Mouse (Mus musculus): ENCODE measurements around the gene Pld3. TPM values are rescaled to one million over a fixed set of nuclear protein-coding genes. Genes with fewer than 3 reads are reported as not detected.

Gene Pld3
- polyA plus RNA-seq, 1 experiment from 2014 or later = 53.2 TPM

DNA sequence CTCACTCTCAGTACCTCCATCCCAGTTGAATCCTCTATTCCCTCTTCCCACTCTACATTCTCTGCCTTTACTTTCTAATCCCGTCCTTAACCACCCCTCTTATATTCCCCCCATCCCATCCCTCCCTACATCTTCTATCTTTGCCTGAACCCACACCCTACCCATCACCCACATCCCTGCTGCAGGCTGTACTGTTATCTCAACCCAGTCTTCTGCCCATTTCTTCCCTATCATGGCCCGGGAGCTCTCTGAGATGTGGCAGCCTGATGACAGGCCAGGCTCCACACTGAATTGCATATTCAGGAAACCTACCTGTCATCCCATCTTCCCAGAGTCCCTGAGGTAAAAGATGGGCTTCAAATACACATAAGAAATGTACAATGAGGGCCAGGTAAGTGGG lies 14.2 kb downstream of the Pld3 start:
- no peak for ATAC-seq (ENCODE audit: insufficient number of reproducible peaks, low FRiP score, low TSS enrichment, low read depth)
- no peak overlapping the region for H3K4me3 ChIP-seq (ENCODE audit: low read depth, low read length)
- no peaks in the 10 kb centered on the region for H3K4me1 ChIP-seq (ENCODE audit: control insufficient read depth, insufficient read depth, low read length)
- no peak for DNase-seq (ENCODE audit: low spot score)
- H3K36me3 ChIP-seq (ENCODE audit: control insufficient read depth, insufficient read depth, low read length) = peaks cover 3% of the 10 kb centered on the region; the same call in 1 of the 2 replicates
- no peaks in the 10 kb centered on the region for H3K9me3 ChIP-seq (ENCODE audit: control insufficient read depth, low read length)
- WGBS = 93% methylated on average over 2 of the region's 2 CpGs
- no peak overlapping the region for H3K27ac ChIP-seq (replicated peaks; ENCODE audit: low read depth, low read length)
- no peak overlapping the region for H3K4me2 ChIP-seq (ENCODE audit: low read depth, severe bottlenecking)
- no peak overlapping the region for H3K9ac ChIP-seq (ENCODE audit: low read length)
- H3K27me3 ChIP-seq (ENCODE audit: control insufficient read depth, insufficient read depth, low read length) = no peaks in the 10 kb centered on the region

DNA sequence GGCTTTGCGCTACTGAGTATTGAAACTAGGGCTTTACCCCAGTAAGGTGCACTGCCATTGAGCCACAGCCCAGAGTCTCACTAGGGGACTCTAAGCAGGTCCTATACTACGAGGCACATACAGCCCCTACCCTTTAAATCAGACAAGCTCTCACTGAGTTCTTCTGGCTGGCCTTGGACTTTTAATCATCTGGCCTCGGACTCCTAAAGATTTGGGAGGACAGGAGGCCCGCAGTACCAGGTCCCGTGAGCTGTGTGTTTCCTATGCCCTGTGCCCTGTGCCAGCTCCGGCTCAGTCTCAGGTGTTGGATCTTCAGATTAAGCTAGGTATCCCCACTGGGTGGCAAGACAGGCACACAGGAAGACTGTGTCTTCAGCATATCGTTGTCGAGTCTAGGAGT lies 15.0 kb downstream of the Pld3 start:
- Histone ChIP-seq H3K4me3 (ENCODE audit: low read depth, low read length) (no peak overlapping the region), H3K27me3 (ENCODE audit: control insufficient read depth, insufficient read depth, low read length) (no peaks in the 10 kb centered on the region), H3K4me1 (ENCODE audit: control insufficient read depth, insufficient read depth, low read length) (no peaks in the 10 kb centered on the region), H3K9me3 (ENCODE audit: control insufficient read depth, low read length) (no peaks in the 10 kb centered on the region), H3K9ac (ENCODE audit: low read length) (no peak overlapping the region), H3K27ac (replicated peaks; ENCODE audit: low read depth, low read length) (no peak overlapping the region), H3K36me3 (ENCODE audit: control insufficient read depth, insufficient read depth, low read length) (peaks cover 3% of the 10 kb centered on the region; the same call in 1 of the 2 replicates), H3K4me2 (ENCODE audit: low read depth, severe bottlenecking) (no peak overlapping the region)
- WGBS = 80% methylated on average over 8 of the region's 8 CpGs
- DNase-seq (ENCODE audit: low spot score) = no peak
- no peak for ATAC-seq (ENCODE audit: insufficient number of reproducible peaks, low FRiP score, low TSS enrichment, low read depth)

DNA sequence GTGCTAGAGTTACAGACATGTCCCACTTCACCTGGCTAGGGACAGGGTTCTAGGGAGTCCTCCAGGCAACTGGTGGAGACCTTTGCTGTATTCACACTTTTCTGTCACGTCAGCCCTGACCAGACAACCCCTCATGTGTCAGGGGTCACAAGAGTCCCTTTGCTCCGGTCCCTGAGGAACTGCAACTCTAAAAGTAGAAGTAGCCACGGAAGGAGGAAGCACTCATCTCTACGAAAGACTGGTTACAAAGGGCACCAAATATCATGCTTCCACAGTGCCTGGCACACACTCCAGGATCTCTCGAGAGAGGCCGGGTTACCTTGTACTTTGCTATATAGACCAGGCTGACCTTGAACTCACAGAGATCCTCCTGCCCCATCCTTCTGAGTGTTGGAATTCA lies 16.4 kb downstream of the Pld3 start:
- H3K27ac ChIP-seq (replicated peaks; ENCODE audit: low read depth, low read length) = no peak overlapping the region
- no peak overlapping the region for H3K4me2 ChIP-seq (ENCODE audit: low read depth, severe bottlenecking)
- peaks cover 3% of the 10 kb centered on the region; the same call in 1 of the 2 replicates for H3K36me3 ChIP-seq (ENCODE audit: control insufficient read depth, insufficient read depth, low read length)
- no peaks in the 10 kb centered on the region for H3K9me3 ChIP-seq (ENCODE audit: control insufficient read depth, low read length)
- H3K27me3 ChIP-seq (ENCODE audit: control insufficient read depth, insufficient read depth, low read length) = no peaks in the 10 kb centered on the region
- no peak overlapping the region for H3K9ac ChIP-seq (ENCODE audit: low read length)
- no peak for ATAC-seq (ENCODE audit: insufficient number of reproducible peaks, low FRiP score, low TSS enrichment, low read depth)
- DNase-seq (ENCODE audit: low spot score) = no peak
- 89% methylated on average over 6 of the region's 6 CpGs for WGBS
- no peak overlapping the region for H3K4me3 ChIP-seq (ENCODE audit: low read depth, low read length)
- H3K4me1 ChIP-seq (ENCODE audit: control insufficient read depth, insufficient read depth, low read length) = no peaks in the 10 kb centered on the region

DNA sequence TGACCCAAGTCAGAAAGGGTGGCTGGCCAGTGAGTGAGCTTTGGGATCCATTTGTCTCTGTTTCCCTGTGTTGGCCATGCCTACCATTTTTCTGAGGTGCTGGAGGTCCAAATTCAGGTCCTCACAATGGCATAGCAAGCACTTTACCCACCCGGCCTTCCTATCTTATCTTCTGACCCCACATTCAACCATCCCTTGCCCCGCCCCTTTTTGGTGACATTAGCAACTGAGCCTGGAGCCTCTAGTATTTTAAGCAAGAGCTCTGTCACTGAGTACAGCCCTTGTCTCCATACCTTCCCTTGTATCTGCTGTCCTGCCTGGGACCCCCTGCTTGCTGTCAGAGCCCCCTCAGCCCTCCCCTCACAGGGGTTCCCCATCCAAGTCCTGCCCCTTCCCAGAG lies 17.6 kb downstream of the Pld3 start:
- Histone ChIP-seq H3K4me1 (ENCODE audit: control insufficient read depth, insufficient read depth, low read length) (no peaks in the 10 kb centered on the region), H3K36me3 (ENCODE audit: control insufficient read depth, insufficient read depth, low read length) (peaks cover 3% of the 10 kb centered on the region; the same call in 1 of the 2 replicates), H3K27me3 (ENCODE audit: control insufficient read depth, insufficient read depth, low read length) (no peaks in the 10 kb centered on the region), H3K27ac (replicated peaks; ENCODE audit: low read depth, low read length) (no peak overlapping the region), H3K4me3 (ENCODE audit: low read depth, low read length) (no peak overlapping the region), H3K9me3 (ENCODE audit: control insufficient read depth, low read length) (no peaks in the 10 kb centered on the region), H3K4me2 (ENCODE audit: low read depth, severe bottlenecking) (no peak overlapping the region), H3K9ac (ENCODE audit: low read length) (no peak overlapping the region)
- ATAC-seq (ENCODE audit: insufficient number of reproducible peaks, low FRiP score, low TSS enrichment, low read depth) (no peak), DNase-seq (ENCODE audit: low spot score) (no peak)
- 72% methylated on average over 2 of the region's 2 CpGs for whole genome bisulfite sequencing

DNA sequence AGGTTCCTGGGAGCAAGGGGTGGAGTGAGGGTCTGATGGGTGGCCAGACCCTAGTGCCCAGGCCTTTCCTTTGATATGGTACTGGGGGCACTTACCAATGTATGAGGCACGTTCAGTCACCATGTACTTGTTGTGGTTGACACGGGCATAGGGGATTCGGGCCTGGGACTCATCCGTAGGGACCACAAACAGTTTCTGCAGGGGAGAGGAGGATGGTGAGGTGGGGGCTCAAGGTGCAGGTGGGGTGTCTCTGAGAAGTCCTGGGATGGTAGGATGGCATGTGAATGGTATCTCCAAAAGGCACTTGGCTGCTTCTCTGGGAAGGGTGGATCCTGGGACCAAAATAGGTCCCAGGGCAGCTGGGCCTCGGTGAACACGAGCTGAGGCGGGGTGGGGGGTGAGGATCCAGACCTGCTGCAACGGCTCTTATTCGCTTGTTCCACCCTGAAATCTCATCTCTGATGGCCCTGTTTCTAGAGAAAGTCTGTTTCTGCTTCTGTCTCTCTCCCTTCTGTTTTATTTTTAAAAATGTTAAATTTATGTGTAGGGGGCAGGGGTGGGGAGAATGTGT lies 20.5 kb downstream of the Pld3 start:
- Histone ChIP-seq H3K9me3 (ENCODE audit: control insufficient read depth, low read length) (no peaks in the 10 kb centered on the region), H3K4me1 (ENCODE audit: control insufficient read depth, insufficient read depth, low read length) (no peaks in the 10 kb centered on the region), H3K36me3 (ENCODE audit: control insufficient read depth, insufficient read depth, low read length) (0 out of 2 replicates have a peak, but pooled peaks cover 3% of the 10 kb centered on the region), H3K27ac (replicated peaks; ENCODE audit: low read depth, low read length) (no peak overlapping the region), H3K4me3 (ENCODE audit: low read depth, low read length) (no peak overlapping the region), H3K27me3 (ENCODE audit: control insufficient read depth, insufficient read depth, low read length) (no peaks in the 10 kb centered on the region), H3K9ac (ENCODE audit: low read length) (no peak overlapping the region), H3K4me2 (ENCODE audit: low read depth, severe bottlenecking) (no peak overlapping the region)
- ATAC-seq (ENCODE audit: insufficient number of reproducible peaks, low FRiP score, low TSS enrichment, low read depth) (no peak), DNase-seq (ENCODE audit: low spot score) (no peak)
- 89% methylated on average over 9 of the region's 9 CpGs for WGBS

DNA sequence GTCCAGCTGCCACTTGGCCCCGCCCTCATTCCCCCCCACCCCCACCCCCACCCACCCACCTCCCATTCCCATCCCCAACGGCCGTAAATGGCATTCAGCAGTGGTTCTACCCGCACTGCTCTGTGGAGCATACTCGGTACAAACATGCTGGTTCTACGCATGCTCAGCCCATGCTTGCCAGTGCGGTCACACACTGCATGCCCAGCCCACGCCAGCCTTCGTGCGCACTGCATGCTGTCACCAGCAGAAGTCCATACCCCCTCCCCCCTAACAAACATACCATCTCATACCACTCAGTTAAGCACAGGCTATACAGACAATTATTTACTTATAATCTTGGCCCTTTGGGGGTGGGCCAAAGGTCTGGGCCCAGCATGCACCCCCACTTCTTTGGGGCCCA lies 21.3 kb downstream of the Pld3 start:
- Histone ChIP-seq H3K36me3 (ENCODE audit: control insufficient read depth, insufficient read depth, low read length) (0 out of 2 replicates have a peak, but pooled peaks cover 3% of the 10 kb centered on the region), H3K4me1 (ENCODE audit: control insufficient read depth, insufficient read depth, low read length) (no peaks in the 10 kb centered on the region), H3K9me3 (ENCODE audit: control insufficient read depth, low read length) (no peaks in the 10 kb centered on the region), H3K4me2 (ENCODE audit: low read depth, severe bottlenecking) (no peak overlapping the region), H3K27ac (replicated peaks; ENCODE audit: low read depth, low read length) (no peak overlapping the region), H3K9ac (ENCODE audit: low read length) (no peak overlapping the region), H3K4me3 (ENCODE audit: low read depth, low read length) (no peak overlapping the region), H3K27me3 (ENCODE audit: control insufficient read depth, insufficient read depth, low read length) (no peaks in the 10 kb centered on the region)
- DNase-seq (ENCODE audit: low spot score) (no peak), ATAC-seq (ENCODE audit: insufficient number of reproducible peaks, low FRiP score, low TSS enrichment, low read depth) (no peak)
- WGBS = 89% methylated on average over 10 of the region's 10 CpGs

DNA sequence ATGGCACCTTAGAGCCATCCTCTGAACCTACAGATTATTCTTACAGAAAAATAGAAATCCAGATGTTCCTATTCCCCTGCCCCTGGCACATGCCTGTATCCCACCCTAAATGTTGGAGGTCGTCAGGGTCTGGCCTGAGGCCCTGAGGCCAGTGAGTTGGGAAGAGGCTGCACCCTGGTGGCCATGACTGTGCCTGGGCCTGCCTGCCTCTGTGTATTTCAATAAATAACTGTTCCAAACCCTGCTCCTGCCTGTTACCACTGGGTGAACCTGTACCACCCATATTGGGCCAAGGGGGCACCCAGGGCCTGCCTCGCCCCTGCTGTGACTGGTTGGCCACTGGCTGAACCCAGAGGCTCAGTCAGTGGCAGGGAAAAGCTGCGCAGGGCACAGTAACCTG lies 22.1 kb downstream of the Pld3 start:
- ATAC-seq (ENCODE audit: insufficient number of reproducible peaks, low FRiP score, low TSS enrichment, low read depth) (no peak), DNase-seq (ENCODE audit: low spot score) (no peak)
- Histone ChIP-seq H3K4me1 (ENCODE audit: control insufficient read depth, insufficient read depth, low read length) (no peaks in the 10 kb centered on the region), H3K27ac (replicated peaks; ENCODE audit: low read depth, low read length) (no peak overlapping the region), H3K4me3 (ENCODE audit: low read depth, low read length) (no peak overlapping the region), H3K9me3 (ENCODE audit: control insufficient read depth, low read length) (no peaks in the 10 kb centered on the region), H3K27me3 (ENCODE audit: control insufficient read depth, insufficient read depth, low read length) (no peaks in the 10 kb centered on the region), H3K4me2 (ENCODE audit: low read depth, severe bottlenecking) (no peak overlapping the region), H3K9ac (ENCODE audit: low read length) (no peak overlapping the region), H3K36me3 (ENCODE audit: control insufficient read depth, insufficient read depth, low read length) (0 out of 2 replicates have a peak, but pooled peaks cover under 1% of the 10 kb centered on the region)
- 72% methylated on average over 3 of the region's 3 CpGs for whole genome bisulfite sequencing

DNA sequence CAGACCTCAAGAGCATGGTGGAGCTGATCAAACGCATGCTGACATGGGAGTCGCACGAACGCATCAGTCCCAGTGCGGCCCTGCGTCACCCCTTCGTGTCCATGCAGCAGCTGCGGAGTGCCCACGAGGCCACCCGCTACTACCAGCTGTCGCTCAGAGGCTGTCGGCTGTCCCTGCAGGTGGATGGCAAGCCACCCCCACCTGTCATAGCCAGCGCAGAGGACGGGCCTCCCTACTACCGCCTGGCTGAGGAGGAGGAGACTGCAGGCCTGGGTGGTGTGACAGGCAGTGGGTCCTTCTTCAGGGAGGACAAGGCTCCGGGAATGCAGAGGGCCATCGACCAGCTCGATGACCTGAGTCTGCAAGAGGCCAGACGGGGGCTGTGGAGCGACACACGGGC lies 23.9 kb downstream of the Pld3 start:
- Histone ChIP-seq H3K9me3 (ENCODE audit: control insufficient read depth, low read length) (no peaks in the 10 kb centered on the region), H3K4me2 (ENCODE audit: low read depth, severe bottlenecking) (no peak overlapping the region), H3K27me3 (ENCODE audit: control insufficient read depth, insufficient read depth, low read length) (no peaks in the 10 kb centered on the region), H3K9ac (ENCODE audit: low read length) (no peak overlapping the region; the same call in 1 of the 2 replicates), H3K4me3 (ENCODE audit: low read depth, low read length) (no peak overlapping the region), H3K4me1 (ENCODE audit: control insufficient read depth, insufficient read depth, low read length) (no peaks in the 10 kb centered on the region), H3K36me3 (ENCODE audit: control insufficient read depth, insufficient read depth, low read length) (no peaks in the 10 kb centered on the region), H3K27ac (replicated peaks; ENCODE audit: low read depth, low read length) (no peak overlapping the region)
- 81% methylated on average over 21 of the region's 21 CpGs for whole genome bisulfite sequencing
- no peak for DNase-seq (ENCODE audit: low spot score)
- ATAC-seq (ENCODE audit: insufficient number of reproducible peaks, low FRiP score, low TSS enrichment, low read depth) = no peak

Measured in limb, embryonic 11.5 days (tissue).